In genomic region chr12:112217681-112218080, GRCm38 (mm10) we compare ENCODE assay signal across 14 mouse cellular contexts.
A peak's percentile ranks its signal among the peaks of the same experiment; 100 is the strongest.
DNase-seq lines count a peak whose midpoint lies in the region; ATAC-seq and TF ChIP-seq lines count a peak whose summit lies in the region.
"Had no signal": no experiment of that assay in that cellular context is flagged by ENCODE, and none has a peak within 500 bp of the region (broad histone marks: within the 10 kb centered on the region; RNA-seq: fewer than 3 reads in every experiment).

No protein-coding gene starts in this region.

- peak; percentile 22 for DNase-seq in adrenal gland, adult 2 months
- no peak for DNase-seq in adrenal gland, adult 18-20 months (ENCODE audit: low spot score in 2 of 2)
- peak; percentile 83 for DNase-seq in liver, adult 2 months (ENCODE audit: extremely low read depth, low read depth, low spot score)
- no peak for DNase-seq in liver, embryonic 11.5 days (ENCODE audit: low spot score)
- DNase-seq in kidney, postnatal 10 days = peak; percentile 63
- no peak for DNase-seq in urinary bladder, adult 18-20 months (ENCODE audit: low spot score in 2 of 2)
- DNase-seq in left cerebral cortex, postnatal 10 days (ENCODE audit: extremely low spot score in 1 of 2, low spot score in 2 of 2) = no peak
- DNase-seq: cerebellum, adult 2 months; gastrocnemius, postnatal 10 days had no signal

- H3K79me2 ChIP-seq in liver, adult 2 months (ENCODE audit: control insufficient read depth, insufficient read depth, low read length) = no peaks in the 10 kb centered on the region

- H3K9ac ChIP-seq in liver, adult 2 months (ENCODE audit: low read depth, low read length) = no peak overlapping the region
- H3K9ac ChIP-seq in liver, embryonic 11.5 days (ENCODE audit: low read depth, low read length) = no peak overlapping the region
- H3K9ac ChIP-seq in midbrain, embryonic 16.5 days (ENCODE audit: low read depth, low read length) = no peak overlapping the region
- H3K9ac ChIP-seq: heart, embryonic 15.5 days; hindbrain, embryonic 14.5 days; neural tube, embryonic 13.5 days had no signal

- 0 out of 2 replicates have a peak, but pooled peaks cover 2% of the 10 kb centered on the region for H3K4me1 ChIP-seq in liver, adult 2 months (ENCODE audit: control insufficient read depth, insufficient read depth, low read length)
- no peaks in the 10 kb centered on the region for H3K4me1 ChIP-seq in liver, embryonic 11.5 days (replicated peaks; ENCODE audit: control insufficient read depth, insufficient read depth, low read length)
- peaks cover 35% of the 10 kb centered on the region for H3K4me1 ChIP-seq in midbrain, embryonic 16.5 days (ENCODE audit: control insufficient read depth, insufficient read depth, low read length)

- intact Hi-C loops in left cerebral cortex, postnatal 10 days (cut with DNase I) = no loop called here

- ATAC-seq in liver, embryonic 11.5 days (replicated peaks; ENCODE audit: low FRiP score) = no peak
- no peak for ATAC-seq in midbrain, embryonic 16.5 days
- ATAC-seq: Patski had no signal

- TF ChIP-seq CTCF in liver, adult 2 months (IDR thresholded peaks at IDR 0.05; ENCODE audit: low read depth, low read length) = no peak

- H3K9me3 ChIP-seq in liver, embryonic 11.5 days (ENCODE audit: control insufficient read depth, low read length) = no peaks in the 10 kb centered on the region
- no peaks in the 10 kb centered on the region for H3K9me3 ChIP-seq in midbrain, embryonic 16.5 days (replicated peaks; ENCODE audit: control insufficient read depth, low read length, poor library complexity, severe bottlenecking)
- H3K9me3 ChIP-seq: heart, embryonic 15.5 days; neural tube, embryonic 13.5 days had no signal

- WGBS in liver, adult 2 months = 9% methylated on average over 3 of the region's 3 CpGs
- WGBS in liver, embryonic 11.5 days = 41% methylated on average over 3 of the region's 3 CpGs
- WGBS in midbrain, embryonic 16.5 days = 66% methylated on average over 3 of the region's 3 CpGs

- no peaks in the 10 kb centered on the region for H3K27me3 ChIP-seq in liver, adult 2 months (ENCODE audit: control insufficient read depth, insufficient read depth, low read length)
- 0 out of 2 replicates have a peak, but pooled peaks cover 2% of the 10 kb centered on the region for H3K27me3 ChIP-seq in liver, embryonic 11.5 days (replicated peaks; ENCODE audit: control insufficient read depth, insufficient read depth, low read length)
- no peaks in the 10 kb centered on the region; the same call in 1 of the 2 replicates for H3K27me3 ChIP-seq in midbrain, embryonic 16.5 days (ENCODE audit: control insufficient read depth, insufficient read depth, low read depth, low read length)
- H3K27me3 ChIP-seq: Patski had no signal

- H3K27ac ChIP-seq in liver, adult 2 months (replicated peaks; ENCODE audit: insufficient read depth, low read depth, low read length) = no peak overlapping the region
- H3K27ac ChIP-seq in liver, embryonic 11.5 days (ENCODE audit: low read depth, low read length) = no peak overlapping the region
- peak overlapping the region; percentile 60; the same call in 1 of the 2 replicates for H3K27ac ChIP-seq in midbrain, embryonic 16.5 days (ENCODE audit: low read length)
- H3K27ac ChIP-seq: heart, embryonic 15.5 days had no signal

- no peak overlapping the region for H3K4me3 ChIP-seq in liver, adult 2 months (ENCODE audit: insufficient read depth, low read depth, low read length)
- H3K4me3 ChIP-seq in liver, embryonic 11.5 days (ENCODE audit: low read depth, low read length) = no peak overlapping the region
- H3K4me3 ChIP-seq in midbrain, embryonic 16.5 days (ENCODE audit: low read depth, low read length) = no peak overlapping the region
- H3K4me3 ChIP-seq: heart, embryonic 15.5 days; neural tube, embryonic 13.5 days had no signal

- TF ChIP-seq POLR2A in liver, adult 2 months (IDR thresholded peaks at IDR 0.05; ENCODE audit: extremely low read depth, insufficient read depth, low read length) = no peak

- H3K4me2 ChIP-seq in liver, embryonic 11.5 days = no peak overlapping the region
- no peak overlapping the region for H3K4me2 ChIP-seq in midbrain, embryonic 16.5 days (ENCODE audit: low read length)
- H3K4me2 ChIP-seq: heart, embryonic 15.5 days; hindbrain, embryonic 14.5 days; neural tube, embryonic 13.5 days had no signal

- no peaks in the 10 kb centered on the region for H3K36me3 ChIP-seq in liver, adult 2 months (ENCODE audit: control insufficient read depth, insufficient read depth, low read length)
- no peaks in the 10 kb centered on the region for H3K36me3 ChIP-seq in liver, embryonic 11.5 days (ENCODE audit: control insufficient read depth, insufficient read depth, low read length)
- H3K36me3 ChIP-seq in midbrain, embryonic 16.5 days (ENCODE audit: control insufficient read depth, insufficient read depth, low read length) = no peaks in the 10 kb centered on the region
- H3K36me3 ChIP-seq: heart, embryonic 15.5 days; neural tube, embryonic 13.5 days had no signal

Comparison
In these comparisons a context has a peak if more than half of its experiments do, and no peak if none do; other contexts are left out.
1. DNase-seq: peak in adrenal gland, adult 2 months (single experiment), liver, adult 2 months (single experiment) and kidney, postnatal 10 days (single experiment); none in adrenal gland, adult 18-20 months (0 of 2), liver, embryonic 11.5 days (single experiment), urinary bladder, adult 18-20 months (0 of 2) and left cerebral cortex, postnatal 10 days (0 of 2).